Mouse (Mus musculus) lung, postnatal 0 days (tissue): ENCODE data around the gene Tmem116. TPM values are rescaled to one million over a fixed set of nuclear protein-coding genes. Genes with fewer than 3 reads are reported as not detected.
"Not testable (repeated sequence)": the region's sequence is repeated elsewhere in the genome, so short reads cannot be mapped to it uniquely, and the experiment has no call there.

Source experiments
- ATAC-seq: fragments of 200-750 bp; cut with Nextera tagmentation; 2 replicates; pipeline ENCODE4 v1.8.0; 2017; ENCODE audit warnings: moderate library complexity
- DNase-seq: peaks from one replicate; pipeline ENCODE4 v3.0.0-alpha.2; 2016; ENCODE audit warnings: low spot score
- H3K27ac ChIP-seq: fragments of 300-500 bp; sonication (generic); 2 replicates; pipeline ENCODE4 v1.5.1; 2014; ENCODE audit warnings: antibody characterized with exemption, mild to moderate bottlenecking, low read length, mixed read lengths
- H3K27me3 ChIP-seq: fragments of 300-500 bp; sonication (generic); replicated peaks from 2 replicates; pipeline ENCODE4 v1.6.1; 2014; ENCODE audit warnings: low read length, mixed read lengths; ENCODE audit not compliant: insufficient read depth
- H3K36me3 ChIP-seq: fragments of 300-500 bp; sonication (generic); 2 replicates; pipeline ENCODE4 v1.6.1; 2014; ENCODE audit warnings: low read length, mixed read lengths; ENCODE audit not compliant: insufficient read depth
- H3K4me1 ChIP-seq: fragments of 300-500 bp; sonication (generic); 2 replicates; pipeline ENCODE4 v1.6.1; 2014; ENCODE audit warnings: antibody characterized with exemption, low read depth, low read length, mixed read lengths; ENCODE audit not compliant: insufficient read depth
- H3K4me2 ChIP-seq: fragments of 300-500 bp; sonication (generic); replicated peaks from 2 replicates; pipeline ENCODE4 v1.6.1; 2014; ENCODE audit warnings: low read depth, mild to moderate bottlenecking, low read length, moderate library complexity, mixed read lengths
- H3K4me3 ChIP-seq: fragments of 300-500 bp; sonication (generic); 2 replicates; pipeline ENCODE4 v1.5.1; 2014; ENCODE audit warnings: low read depth, low read length
- H3K9ac ChIP-seq: fragments of 300-500 bp; sonication (generic); replicated peaks from 2 replicates; pipeline ENCODE4 v1.6.1; 2014; ENCODE audit warnings: low read depth, mild to moderate bottlenecking
- H3K9me3 ChIP-seq: fragments of 300-500 bp; sonication (generic); 2 replicates; pipeline ENCODE4 v1.6.1; 2016; ENCODE audit warnings: low read length, mixed read lengths
- CTCF ChIP-seq: IDR thresholded peaks from 2 replicates; pipeline ENCODE4 v1.5.1; 2016; ENCODE audit warnings: antibody characterized with exemption, mild to moderate bottlenecking
- EP300 ChIP-seq: IDR thresholded peaks from 2 replicates; pipeline ENCODE4 v1.6.1; 2016; ENCODE audit warnings: antibody characterized with exemption, mild to moderate bottlenecking, control low read depth
- WGBS: fragments of 180-500 bp; shearing (Covaris S2); extraction: QIAGEN DNeasy Blood & Tissue Kit; methylation state at CpG from one replicate; pipeline ENCODE4 v1.1.7; 2014; 5-methylcytosine and 5-hydroxymethylcytosine counted together
- polyA plus RNA-seq: library from polyadenylated mRNA; unstranded; fragments of >200 nt; fragmentation: Nextera tagmentation; extraction: Ambion mirVana; gene quantifications from 2 replicates; pipeline ENCODE4 v1.2.1, GENCODE M21; 2015

Tmem116 gene
- polyA plus RNA-seq, 1 experiment from 2014 or later: 36.1 TPM

DNA sequence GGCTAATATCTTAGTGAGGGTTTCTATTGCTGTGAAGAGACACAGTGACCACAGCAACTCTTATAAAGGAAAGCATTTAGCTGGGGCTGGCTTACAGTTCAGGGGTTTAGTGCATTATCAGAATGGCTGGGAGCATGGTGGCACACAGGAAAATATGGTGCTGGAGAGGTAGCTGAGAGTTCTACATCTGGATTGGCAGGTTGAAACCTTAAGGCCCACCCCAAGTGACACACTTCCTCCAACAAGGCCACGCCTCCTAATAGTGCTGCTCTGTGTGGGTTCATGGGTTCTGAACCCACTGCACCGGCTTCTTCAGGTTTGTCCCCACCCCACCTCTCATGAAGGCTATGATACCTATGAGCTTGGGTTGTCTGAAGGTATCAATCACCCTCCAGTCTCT, 20.7 kb downstream of the Tmem116 start:
- TF ChIP-seq EP300 (no peak), CTCF (no peak)
- H3K27ac ChIP-seq: no peak overlapping the region
- no peaks in the 10 kb centered on the region for H3K9me3 ChIP-seq
- WGBS: 75% methylated on average over 2 of the region's 2 CpGs
- ATAC-seq (no peak), DNase-seq (no peak)
- H3K4me1 ChIP-seq: peaks cover 9% of the 10 kb centered on the region; the same call in 1 of the 2 replicates
- H3K4me2 ChIP-seq: no peak overlapping the region
- H3K27me3 ChIP-seq: no peaks in the 10 kb centered on the region
- H3K4me3 ChIP-seq: no peak overlapping the region
- no peak overlapping the region for H3K9ac ChIP-seq
- H3K36me3 ChIP-seq: no peaks in the 10 kb centered on the region

DNA sequence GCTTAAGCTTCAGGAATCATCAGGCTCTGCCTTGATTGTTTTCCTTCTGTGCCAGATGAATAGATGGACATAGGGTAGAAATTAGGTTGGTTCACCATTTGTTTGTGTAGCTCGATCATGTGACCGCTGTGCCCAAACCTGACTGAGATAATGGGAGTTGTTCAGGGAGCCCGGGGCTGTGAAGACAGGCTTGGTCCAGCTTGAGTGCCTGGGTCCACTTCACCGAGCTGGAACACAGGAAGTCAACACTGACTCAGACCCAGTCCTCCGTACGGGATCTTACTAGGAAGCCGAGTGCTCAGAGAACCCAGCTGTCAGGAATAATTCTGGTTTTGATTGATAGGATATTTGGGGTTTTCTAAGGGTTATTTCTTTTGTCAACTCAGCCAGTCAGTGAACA, 22.9 kb downstream of the Tmem116 start:
- TF ChIP-seq EP300: no peak; the same call in 1 of the 2 replicates
- TF ChIP-seq CTCF: no peak
- ATAC-seq (peak; percentile 67), DNase-seq (peak; percentile 62)
- Histone ChIP-seq H3K4me2 (no peak overlapping the region), H3K27me3 (no peaks in the 10 kb centered on the region), H3K4me1 (peaks cover 2% of the 10 kb centered on the region; the same call in 1 of the 2 replicates), H3K27ac (0 out of 2 replicates have a peak overlapping the region, but pooled peaks have one; percentile 26), H3K36me3 (no peaks in the 10 kb centered on the region), H3K4me3 (no peak overlapping the region), H3K9ac (no peak overlapping the region), H3K9me3 (no peaks in the 10 kb centered on the region)
- WGBS: 45% methylated on average over 7 of the region's 7 CpGs

DNA sequence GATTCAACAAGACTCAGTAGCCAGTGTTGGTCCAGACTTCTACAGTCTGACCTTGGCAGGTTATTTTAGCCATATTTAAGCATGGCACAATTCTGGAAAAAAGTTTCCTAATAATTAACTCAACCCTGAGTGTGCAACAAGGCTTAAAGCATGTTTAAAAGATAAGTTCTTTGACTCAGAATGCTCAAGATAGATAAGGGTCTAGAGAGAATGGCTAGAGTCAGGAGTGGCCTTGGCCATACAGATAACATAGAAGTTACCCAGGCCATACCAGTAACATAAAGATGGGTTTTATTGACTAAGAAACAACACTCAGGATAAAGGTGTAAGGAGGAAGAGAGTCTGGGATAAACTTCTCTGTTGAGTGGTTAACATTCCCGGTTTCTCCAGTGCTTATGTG, 24.3 kb downstream of the Tmem116 start:
- Histone ChIP-seq H3K27ac (no peak overlapping the region), H3K4me2 (no peak overlapping the region), H3K4me1 (no peaks in the 10 kb centered on the region), H3K9ac (no peak overlapping the region), H3K9me3 (no peaks in the 10 kb centered on the region), H3K4me3 (no peak overlapping the region), H3K27me3 (no peaks in the 10 kb centered on the region), H3K36me3 (no peaks in the 10 kb centered on the region)
- no peak for TF ChIP-seq EP300
- ATAC-seq (no peak), DNase-seq (no peak)
- 44% methylated on average over 1 of the region's 1 CpGs for whole genome bisulfite sequencing

DNA sequence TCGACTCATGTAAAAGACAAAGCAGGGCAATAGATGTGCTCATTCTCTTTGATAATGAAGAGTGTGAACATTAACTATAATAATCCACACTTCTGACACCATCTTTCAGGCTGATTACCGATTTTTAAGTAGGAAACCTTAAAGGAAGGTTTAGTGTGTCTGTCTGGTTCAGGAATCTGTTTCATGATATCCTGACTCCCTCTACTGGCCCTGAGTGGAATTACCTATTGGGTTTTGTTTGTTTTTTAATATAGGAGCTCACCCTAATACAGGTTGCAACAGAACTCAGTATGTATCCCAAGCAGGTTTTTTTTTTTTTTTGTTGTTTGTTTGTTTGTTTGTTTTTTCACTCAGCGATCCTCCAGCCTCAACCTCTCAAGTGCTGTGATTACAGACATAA, 26.0 kb downstream of the Tmem116 start:
- no peak overlapping the region for H3K4me2 ChIP-seq
- no peaks in the 10 kb centered on the region for H3K36me3 ChIP-seq
- ATAC-seq: 0 out of 2 replicates have a peak, but pooled peaks have one; percentile 33
- 32% methylated on average over 3 of the region's 3 CpGs for WGBS
- H3K9me3 ChIP-seq: no peaks in the 10 kb centered on the region
- H3K4me1 ChIP-seq: no peaks in the 10 kb centered on the region
- H3K4me3 ChIP-seq: no peak overlapping the region
- H3K27me3 ChIP-seq: no peaks in the 10 kb centered on the region
- no peak overlapping the region for H3K9ac ChIP-seq
- no peak overlapping the region for H3K27ac ChIP-seq
- no peak for TF ChIP-seq EP300
- peak; percentile 89 for TF ChIP-seq CTCF
- DNase-seq: peak; percentile 84

DNA sequence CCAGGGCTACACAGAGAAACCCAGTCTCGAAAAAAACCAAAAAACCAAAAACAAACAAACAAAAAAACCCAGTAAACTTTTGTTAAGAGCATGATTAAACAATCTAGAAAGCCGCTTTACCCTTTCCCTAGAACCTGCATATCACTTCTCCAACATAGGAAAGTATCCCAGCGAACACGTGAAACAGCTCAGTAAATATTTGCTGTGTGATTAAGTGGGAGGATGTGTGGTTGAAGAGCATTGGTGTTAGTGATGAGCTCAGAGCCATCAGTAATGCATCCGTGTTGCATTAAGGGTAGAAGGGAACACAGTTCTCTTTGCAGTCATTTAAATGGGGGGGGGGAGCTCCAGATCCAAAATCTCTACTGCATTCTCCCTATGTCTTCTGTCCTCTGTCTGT, 33.1 kb downstream of the Tmem116 start:
- Histone ChIP-seq H3K27me3 (no peaks in the 10 kb centered on the region), H3K4me2 (no peak overlapping the region), H3K4me3 (no peak overlapping the region), H3K4me1 (no peaks in the 10 kb centered on the region), H3K27ac (no peak overlapping the region), H3K9me3 (no peaks in the 10 kb centered on the region), H3K36me3 (no peaks in the 10 kb centered on the region), H3K9ac (no peak overlapping the region)
- TF ChIP-seq CTCF (no peak), EP300 (no peak)
- 50% methylated on average over 5 of the region's 5 CpGs for WGBS
- ATAC-seq (no peak), DNase-seq (no peak)

DNA sequence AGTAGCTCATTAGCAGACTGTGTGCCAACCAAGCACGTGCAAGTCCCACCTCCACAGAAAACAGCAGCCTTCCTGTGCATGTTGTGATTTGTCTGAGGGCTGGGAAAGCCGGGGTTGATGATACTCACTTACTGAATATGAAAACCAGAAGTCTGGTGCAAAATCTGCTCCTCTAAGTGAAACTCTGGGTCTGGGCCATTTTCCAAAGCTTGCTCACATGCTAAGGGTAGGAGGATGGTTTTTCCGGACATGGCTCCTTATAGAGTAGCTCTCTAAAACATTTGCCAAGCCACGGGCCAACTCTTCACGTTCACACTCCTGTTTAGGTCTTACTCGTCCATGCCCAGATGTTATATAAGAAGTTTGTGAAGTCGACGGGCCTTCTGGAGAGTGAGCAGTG, 41.6 kb downstream of the Tmem116 start:
- Histone ChIP-seq H3K9ac (no peak overlapping the region), H3K36me3 (no peaks in the 10 kb centered on the region), H3K4me2 (no peak overlapping the region), H3K27ac (no peak overlapping the region), H3K9me3 (no peaks in the 10 kb centered on the region), H3K4me3 (no peak overlapping the region), H3K4me1 (no peaks in the 10 kb centered on the region), H3K27me3 (no peaks in the 10 kb centered on the region)
- DNase-seq (no peak), ATAC-seq (no peak)
- 56% methylated on average over 8 of the region's 8 CpGs for WGBS
- TF ChIP-seq CTCF: no peak
- no peak for TF ChIP-seq EP300

DNA sequence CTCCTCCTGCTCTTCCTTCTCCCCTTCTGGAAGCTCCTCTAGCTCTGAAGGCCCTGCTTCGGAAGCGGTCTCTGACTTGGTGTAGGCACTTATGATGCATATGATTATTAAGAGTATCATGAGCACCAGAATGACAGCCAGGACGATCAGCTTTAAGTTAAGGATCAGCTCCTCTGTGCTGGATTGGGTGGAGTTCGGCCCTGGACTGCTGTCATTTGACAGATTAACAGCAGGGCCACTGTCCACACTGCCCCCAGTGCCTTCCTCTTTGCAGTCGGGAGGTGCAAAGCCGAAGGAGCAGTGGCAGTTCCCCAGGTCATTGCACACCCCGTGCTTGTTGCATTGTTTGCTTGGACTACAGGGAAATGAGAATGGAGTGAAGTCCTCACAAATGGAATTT, 49.0 kb downstream of the Tmem116 start:
- WGBS: 55% methylated on average over 7 of the region's 7 CpGs
- TF ChIP-seq EP300: no peak
- TF ChIP-seq CTCF: no peak
- H3K27me3 ChIP-seq: no peaks in the 10 kb centered on the region
- DNase-seq (no peak), ATAC-seq (no peak)
- no peak overlapping the region for H3K4me3 ChIP-seq
- no peaks in the 10 kb centered on the region for H3K36me3 ChIP-seq
- no peak overlapping the region for H3K27ac ChIP-seq
- H3K9ac ChIP-seq: no peak overlapping the region
- H3K4me2 ChIP-seq: no peak overlapping the region
- H3K9me3 ChIP-seq: no peaks in the 10 kb centered on the region
- H3K4me1 ChIP-seq: no peaks in the 10 kb centered on the region

DNA sequence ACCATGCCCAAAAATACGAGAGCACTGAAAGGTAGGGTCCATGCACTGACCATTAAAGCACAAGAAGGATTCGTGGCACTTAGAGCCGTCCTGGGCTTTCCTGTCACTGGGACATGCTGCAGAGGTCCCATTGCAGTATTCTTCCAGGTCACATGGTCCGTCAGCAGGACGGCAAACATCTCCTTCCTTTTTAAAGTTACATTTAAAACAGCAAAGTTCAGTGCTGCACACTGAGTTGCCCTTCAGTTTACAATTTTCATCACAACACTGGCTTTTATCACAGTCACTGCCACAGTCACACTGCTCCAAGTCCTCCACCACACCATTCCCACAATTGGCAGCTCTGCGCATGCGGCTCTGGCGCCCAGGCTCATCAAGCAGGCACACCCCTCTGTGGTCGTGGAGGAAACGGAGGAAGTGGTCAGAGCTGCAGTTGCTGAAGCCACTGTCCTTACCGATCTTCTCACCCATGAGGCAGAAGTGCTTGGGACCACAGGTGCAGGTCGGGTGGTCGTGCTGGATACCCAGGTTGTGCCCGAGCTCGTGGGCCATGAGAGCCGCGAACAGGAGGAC, 49.8 kb downstream of the Tmem116 start:
- H3K4me3 ChIP-seq, DNase-seq, H3K9ac ChIP-seq, H3K36me3 ChIP-seq, H3K27ac ChIP-seq, H3K4me2 ChIP-seq, H3K9me3 ChIP-seq, H3K27me3 ChIP-seq, H3K4me1 ChIP-seq, ATAC-seq: not testable (repeated sequence)
- 69% methylated on average over 8 of the region's 17 CpGs for WGBS
